Mouse (Mus musculus) cerebellum, adult 18-20 months (tissue): ENCODE measurements around the gene Mvd.
A peak's percentile ranks its signal among the peaks of the same experiment; 100 is the strongest.

Experiments
- DNase-seq, 2 experiments: peaks; one replicate each; pipeline ENCODE4 v3.0.0; 2021

The Mvd gene

DNA sequence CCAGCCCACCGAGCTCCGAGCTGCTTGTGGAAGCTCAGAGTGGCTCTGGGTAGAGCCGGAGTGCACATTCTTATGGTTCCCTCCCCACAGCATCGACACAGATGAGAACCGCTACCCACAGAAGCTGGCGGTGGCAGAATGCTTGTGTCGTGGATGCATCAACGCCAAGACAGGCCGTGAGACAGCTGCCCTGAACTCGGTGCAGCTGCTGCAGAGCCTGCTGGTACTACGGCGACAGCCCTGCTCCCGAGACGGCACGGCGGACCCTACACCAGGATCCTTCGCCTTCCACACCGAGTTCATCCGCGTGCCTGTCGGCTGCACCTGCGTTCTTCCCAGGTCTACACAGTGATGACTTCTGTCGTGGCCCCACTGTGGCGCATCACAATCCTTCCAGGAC is 20.0 kb downstream of the Mvd start:
- DNase-seq = no peak

DNA sequence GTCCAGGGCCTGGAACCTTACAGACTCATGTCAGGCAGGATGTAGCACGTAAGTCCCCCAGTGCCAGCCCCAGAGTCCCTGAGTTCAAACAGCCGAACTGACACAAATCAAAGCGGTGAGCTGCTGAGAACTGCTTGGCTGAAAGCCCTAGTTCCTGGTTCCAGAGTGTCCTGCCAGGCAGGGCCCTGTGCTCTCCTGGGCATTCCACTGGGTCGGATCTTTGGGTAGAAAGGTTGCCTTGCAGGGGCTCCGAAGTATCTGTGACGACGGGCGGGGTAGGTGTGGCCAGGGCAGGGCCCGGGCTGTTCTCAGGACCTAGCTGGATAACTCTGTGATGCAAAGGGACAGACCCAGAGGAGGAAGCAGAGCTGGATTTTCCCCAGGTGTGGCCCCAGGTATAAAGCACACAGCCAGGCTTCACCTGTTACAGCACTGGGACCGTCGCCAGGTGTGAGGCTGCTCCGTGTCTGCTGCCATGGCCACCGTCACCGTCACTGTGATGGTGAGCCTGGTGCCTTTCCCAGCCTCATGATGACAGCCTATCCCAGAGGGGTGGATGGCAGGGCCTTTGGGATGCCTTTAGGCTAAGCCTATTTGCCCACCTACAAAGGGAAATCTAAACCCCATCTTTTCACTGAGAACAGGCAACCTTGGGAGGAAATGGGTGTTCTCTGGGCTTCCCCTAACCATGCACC is 21.7 kb downstream of the Mvd start, which contains the start of gene Il17c:
Gene Il17c (plus strand): TSS at position 645 of the 695 bp plus-strand sequence.
- DNase-seq = no peak

DNA sequence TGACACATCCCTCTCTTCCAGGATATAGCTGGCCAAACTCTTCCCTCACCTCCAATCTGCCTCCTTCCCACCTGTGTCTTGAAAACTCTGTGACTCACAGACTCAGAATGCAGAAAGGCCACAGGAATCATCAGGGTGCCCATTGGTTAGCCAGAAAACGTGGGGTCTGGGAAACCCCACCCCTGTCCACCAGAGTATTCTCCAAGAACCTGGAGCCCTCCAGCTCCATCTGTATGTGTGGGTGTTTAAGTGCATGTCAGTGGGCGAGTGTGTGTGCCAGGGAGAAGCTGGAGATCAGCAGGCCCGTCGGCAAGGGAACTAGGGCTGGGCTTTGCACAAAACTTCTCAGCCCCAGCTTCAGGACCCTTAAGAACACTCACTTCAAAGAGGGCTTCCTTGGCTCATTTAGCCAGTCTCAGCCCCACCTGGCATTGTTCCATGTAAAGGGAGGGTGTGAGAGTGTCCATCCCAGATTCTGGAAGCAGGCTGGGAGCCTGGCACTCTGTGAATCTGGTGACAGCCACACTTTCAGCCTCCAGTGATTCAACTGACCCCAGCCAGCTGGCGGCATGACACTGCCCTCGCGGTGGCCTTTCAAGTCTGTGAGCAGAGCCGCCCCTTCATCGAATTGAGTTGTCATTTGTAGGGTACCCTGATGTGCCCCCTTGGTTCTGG is 23.2 kb downstream of the Mvd start:
- no peak for DNase-seq

DNA sequence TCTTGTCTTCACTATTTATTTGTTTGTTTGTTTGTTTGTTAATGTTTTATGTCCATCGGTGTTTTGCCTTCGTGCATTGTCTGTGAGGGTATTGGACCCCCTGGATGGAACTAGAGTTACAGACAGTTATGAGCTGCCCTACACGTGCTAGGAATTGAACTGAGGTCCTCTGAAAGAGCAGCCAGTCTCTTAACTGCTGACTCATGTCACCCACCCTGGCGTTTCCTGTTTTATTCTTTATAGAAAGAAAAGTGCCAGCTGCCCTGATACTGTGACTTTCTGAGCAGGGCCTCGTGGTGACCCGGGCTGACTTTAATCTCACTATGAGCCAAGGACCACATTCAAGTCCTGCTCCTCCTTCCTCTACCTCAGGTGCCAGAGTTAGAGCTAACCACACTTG is 27.7 kb downstream of the Mvd start:
- no peak for DNase-seq

DNA sequence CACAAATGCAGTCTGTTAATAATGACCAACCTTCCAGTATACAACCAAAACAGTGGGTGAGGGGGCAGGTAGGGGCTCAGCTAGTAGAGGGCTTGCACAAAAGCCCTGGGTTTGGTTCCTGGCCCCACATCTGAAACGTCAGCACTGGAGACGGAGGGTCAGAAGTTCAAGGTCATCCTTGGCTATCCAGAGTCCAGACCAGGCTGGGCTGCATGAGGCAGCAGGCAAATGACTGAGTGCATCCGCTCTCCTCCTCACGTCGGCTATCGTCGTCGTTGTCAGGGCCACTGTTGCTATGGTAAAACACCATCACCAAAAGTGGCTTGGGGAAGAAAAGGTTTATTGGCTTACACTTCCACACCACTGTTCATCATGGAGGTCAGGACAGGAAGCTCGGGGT is 28.9 kb downstream of the Mvd start:
- DNase-seq = no peak

DNA sequence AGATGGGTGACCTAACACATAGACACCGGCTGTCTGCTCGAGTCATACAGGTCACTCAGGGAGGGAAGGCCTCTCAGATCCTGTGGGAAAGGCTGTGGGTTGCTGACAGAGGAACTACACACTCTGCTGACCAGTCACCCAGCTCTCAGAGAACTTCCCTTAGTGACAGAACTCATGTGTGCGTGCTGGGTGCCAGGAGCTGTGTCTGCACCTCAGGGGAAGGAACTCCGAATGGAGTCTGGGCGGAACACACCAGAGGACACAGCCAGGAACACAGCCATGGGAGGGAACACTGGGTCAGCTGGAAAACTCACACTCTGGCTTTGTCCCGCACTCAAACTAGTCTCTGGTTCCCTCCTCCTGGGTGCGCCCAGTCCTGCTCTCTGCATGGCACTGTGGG is 35.5 kb downstream of the Mvd start:
- no peak for DNase-seq

DNA sequence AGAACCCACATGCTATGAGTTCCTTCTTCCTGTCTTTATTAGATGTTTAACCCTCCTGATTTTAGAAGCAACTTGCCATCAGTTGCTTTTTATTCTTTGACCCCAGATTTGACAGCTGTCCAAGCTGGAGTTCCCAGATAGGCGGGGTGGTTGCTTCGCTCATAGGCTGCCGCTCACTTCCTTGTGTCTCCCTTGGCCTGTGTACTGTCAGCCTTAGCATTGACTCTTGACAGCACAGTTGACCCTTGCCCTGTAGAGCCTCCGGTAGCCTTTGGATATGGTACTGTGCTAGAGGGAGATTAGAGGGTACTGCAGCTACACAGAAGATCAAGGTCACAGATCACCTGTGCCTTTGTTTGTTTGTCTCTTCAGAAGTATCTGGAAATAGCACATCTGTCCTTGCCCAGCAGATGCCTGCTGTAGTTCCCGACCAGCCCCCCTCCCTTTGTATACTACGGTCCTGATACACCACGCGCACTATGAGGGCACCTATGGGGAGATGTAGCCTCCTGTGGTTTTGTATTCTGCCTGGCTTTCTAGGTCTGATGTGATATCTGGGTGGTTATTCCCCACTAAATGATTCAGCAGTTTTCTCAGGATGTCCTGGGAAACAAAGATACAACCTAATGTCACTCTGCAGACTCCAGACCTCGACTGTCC is 37.9 kb downstream of the Mvd start:
- DNase-seq = no peak

DNA sequence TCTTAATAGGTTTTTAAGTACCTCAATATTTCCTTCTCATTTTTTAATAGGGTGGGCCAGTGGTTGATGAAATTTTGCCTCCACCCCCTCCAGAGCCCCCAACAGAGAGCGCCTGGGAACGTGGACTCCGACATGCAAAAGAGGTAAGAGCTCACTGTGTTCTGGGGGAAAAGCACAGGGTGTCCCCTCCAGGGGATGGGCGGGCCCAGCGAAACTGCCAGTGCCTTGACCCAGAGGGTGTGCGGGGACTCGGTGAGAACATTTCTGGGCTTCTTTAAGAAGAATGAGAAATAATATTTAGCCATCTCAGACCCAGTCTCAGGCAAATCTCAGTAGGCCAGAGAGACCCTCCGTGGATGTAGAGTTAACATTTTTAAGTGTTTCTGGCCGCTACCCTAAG is 45.0 kb downstream of the Mvd start:
- DNase-seq = no peak

DNA sequence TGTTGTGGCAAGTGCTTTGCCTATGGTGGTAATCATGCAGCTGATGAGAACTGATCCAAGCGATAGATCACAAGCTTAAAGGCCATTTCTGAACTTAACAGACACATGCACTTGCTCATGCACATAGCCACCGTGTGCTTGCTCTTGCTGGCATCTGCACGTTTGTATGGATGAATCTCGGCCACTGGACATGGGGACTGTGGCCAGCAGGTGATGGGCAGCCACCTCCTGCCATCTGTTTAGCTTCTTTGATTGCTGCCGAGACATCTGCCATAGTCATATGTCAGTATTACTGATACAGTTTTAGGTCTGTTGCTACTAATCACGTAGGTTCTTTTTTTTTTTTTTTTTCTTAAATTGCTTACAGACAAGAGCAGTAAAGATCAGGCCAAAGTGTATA is 47.9 kb downstream of the Mvd start:
- DNase-seq = peak; percentile 59 to 67

DNA sequence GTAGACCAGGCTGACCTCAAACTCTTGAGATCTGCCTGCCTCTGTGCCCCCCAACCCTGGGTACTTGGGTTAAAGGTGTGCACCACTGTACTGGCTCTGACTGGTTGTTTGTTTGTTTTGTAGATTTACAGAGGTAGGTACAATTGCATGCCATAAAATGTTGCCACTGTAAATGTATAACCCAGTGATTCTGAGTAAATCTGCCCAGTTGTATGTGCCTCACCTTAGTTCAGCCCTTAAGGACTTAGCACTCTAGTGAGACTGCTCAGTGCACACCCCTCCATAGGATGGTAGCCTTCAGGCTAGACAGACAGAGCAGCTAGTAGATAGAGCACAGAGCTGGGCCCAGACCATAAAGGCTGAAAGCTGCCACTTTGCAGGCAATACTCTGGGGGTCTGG is 49.5 kb downstream of the Mvd start:
- DNase-seq = no peak

DNA sequence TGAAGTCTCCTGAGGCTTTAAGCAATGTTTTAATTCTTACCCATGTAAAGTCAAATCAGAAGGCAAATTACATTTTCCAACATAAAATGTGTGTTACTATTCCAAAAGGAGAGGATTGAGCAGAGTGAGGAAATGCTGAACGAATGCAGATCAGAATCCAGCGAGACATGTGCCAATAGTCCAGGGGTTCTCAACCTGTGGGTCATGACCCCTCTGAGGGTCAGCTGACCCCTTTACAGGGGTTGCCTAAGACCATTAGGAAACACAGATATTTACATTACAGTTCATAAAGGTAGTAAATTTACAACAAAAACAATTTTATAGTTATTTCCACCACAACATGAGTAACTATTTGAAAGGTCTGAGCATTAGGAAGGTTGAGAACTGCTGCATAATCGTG is 52.5 kb downstream of the Mvd start:
- DNase-seq = no peak

DNA sequence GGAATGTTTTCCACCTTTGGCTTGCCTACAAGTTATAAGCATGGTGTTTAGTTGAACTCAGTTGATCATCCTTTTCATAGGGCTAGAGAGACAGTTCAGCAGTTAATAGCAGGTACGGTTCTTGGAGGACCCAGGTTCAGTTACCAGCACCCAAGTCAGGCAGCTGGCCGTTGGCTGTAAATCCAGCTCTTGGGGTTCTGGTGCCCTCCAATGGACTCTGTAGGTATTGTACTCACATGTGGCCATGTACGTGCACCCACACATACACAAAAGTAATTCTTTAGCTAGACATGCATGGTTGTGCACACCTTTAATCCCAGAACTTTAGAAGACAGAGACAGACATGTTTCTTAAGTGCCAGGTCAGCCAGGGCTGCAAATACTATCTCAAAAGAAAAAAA is 53.9 kb downstream of the Mvd start:
- no peak for DNase-seq
